In genomic region chr4:117608265-117608664, GRCm38 (mm10) we compare ENCODE assay signal across 12 mouse cellular contexts. TPM values are rescaled to one million over a fixed set of nuclear protein-coding genes. Genes with fewer than 3 reads are reported as not detected.
DNase-seq lines count a peak whose midpoint lies in the region; ATAC-seq lines count a peak whose summit lies in the region.
"Had no signal": no experiment of that assay in that cellular context is flagged by ENCODE, and none has a peak within 500 bp of the region (broad histone marks: within the 10 kb centered on the region; RNA-seq: fewer than 3 reads in every experiment).

No protein-coding gene starts in this region.

- H3K4me2 ChIP-seq in hindbrain, embryonic 15.5 days: no peak overlapping the region
- H3K4me2 ChIP-seq: forebrain, embryonic 12.5 days; neural tube, embryonic 12.5 days had no signal

- no peaks in the 10 kb centered on the region; the same call in 1 of the 2 replicates for H3K36me3 ChIP-seq in hindbrain, embryonic 15.5 days

- no peak overlapping the region for H3K9ac ChIP-seq in hindbrain, embryonic 15.5 days
- H3K9ac ChIP-seq: forebrain, embryonic 12.5 days; liver, postnatal 0 days; neural tube, embryonic 12.5 days had no signal

- no peak for ATAC-seq in CD4-positive, CD25-positive, alpha-beta regulatory T cell, adult 4 months
- ATAC-seq in hindbrain, embryonic 15.5 days (ENCODE audit: low FRiP score, low read depth): peak; percentile 67; the same call in 1 of the 2 replicates
- no peak for ATAC-seq in erythroid progenitor cell, adult 5-6 weeks (replicated peaks; ENCODE audit: low FRiP score, poor library complexity, severe bottlenecking)
- ATAC-seq: liver, postnatal 0 days had no signal

- 0 out of 2 replicates have a peak overlapping the region, but pooled peaks have one; percentile 0 for H3K27ac ChIP-seq in hindbrain, embryonic 15.5 days (replicated peaks)
- H3K27ac ChIP-seq: forebrain, embryonic 12.5 days; kidney, postnatal 0 days; neural tube, embryonic 12.5 days had no signal

- H3K4me1 ChIP-seq in hindbrain, embryonic 15.5 days (replicated peaks): peaks cover 37% of the 10 kb centered on the region

- peak; percentile 5 for DNase-seq in CD4-positive, CD25-positive, alpha-beta regulatory T cell, adult 2 months (ENCODE audit: low read depth, low spot score)
- peak; percentile 27 for DNase-seq in kidney, postnatal 14 days
- no peak for DNase-seq in kidney, adult 8-10 months
- peak; percentile 41 for DNase-seq in cerebellum, adult 9-10 months
- DNase-seq in thymus, postnatal 14 days: no peak
- DNase-seq: liver, postnatal 0 days had no signal

- no peaks in the 10 kb centered on the region for H3K9me3 ChIP-seq in hindbrain, embryonic 15.5 days
- H3K9me3 ChIP-seq: forebrain, embryonic 12.5 days; neural tube, embryonic 12.5 days had no signal

- H3K27me3 ChIP-seq in hindbrain, embryonic 15.5 days: no peaks in the 10 kb centered on the region
- H3K27me3 ChIP-seq: forebrain, embryonic 12.5 days; neural tube, embryonic 12.5 days had no signal

- 42% methylated on average over 9 of the region's 9 CpGs for WGBS in hindbrain, embryonic 15.5 days

- no peak overlapping the region for H3K4me3 ChIP-seq in hindbrain, embryonic 15.5 days
- H3K4me3 ChIP-seq: forebrain, embryonic 12.5 days; neural tube, embryonic 12.5 days had no signal

RNA-seq across cellular contexts. Expression of gene Eri3, which starts 58.1 kb away (rescaled TPM):
- polyA plus RNA-seq in CD4-positive, CD25-positive, alpha-beta regulatory T cell, adult 4 months (2017; shearing (Covaris generic)): 10 to 100 TPM; 50.0 to 61.7 TPM
- polyA plus RNA-seq in hindbrain, embryonic 15.5 days (2015; fragmentation: Nextera tagmentation; extraction: Ambion mirVana): 266 and 267 TPM in 2 replicates
- 19.1 and 24.3 TPM in 2 replicates for total RNA-seq in erythroid progenitor cell, adult 5-6 weeks (2015; ENCODE audit: low replicate concordance)
- total RNA-seq in erythroid progenitor cell, adult 5-6 weeks (2017; ENCODE audit: low replicate concordance): 0.61 and 5.5 TPM in 2 replicates

Comparison
In these comparisons a context has a peak if more than half of its experiments do, and no peak if none do; other contexts are left out.
1. DNase-seq: peak in CD4-positive, CD25-positive, alpha-beta regulatory T cell, adult 2 months (single experiment), kidney, postnatal 14 days (single experiment) and cerebellum, adult 9-10 months (single experiment); none in kidney, adult 8-10 months (0 of 2) and thymus, postnatal 14 days (single experiment).